Mouse (Mus musculus) embryonic facial prominence, embryonic 12.5 days (tissue): Measurements from ENCODE around the gene Rubcnl. TPM values are rescaled to one million over a fixed set of nuclear protein-coding genes. Genes with fewer than 3 reads are reported as not detected.

Experiments
- polyA plus RNA-seq: library from polyadenylated mRNA; unstranded; fragments of >200 nt; fragmentation: Nextera tagmentation; extraction: Ambion mirVana; gene quantifications from 2 replicates; pipeline ENCODE4 v1.2.1, GENCODE M21; 2016

The Rubcnl gene
- polyA plus RNA-seq, 1 experiment from 2014 or later, result 0.67 TPM

Other genes starting within 250 kb of the Rubcnl start
- 15.3 and 15.7 TPM in 2 replicates for gene Lrch1, start 68.2 kb upstream of the Rubcnl start, polyA plus RNA-seq
- gene Lrrc63, start 114.9 kb downstream of the Rubcnl start, polyA plus RNA-seq, result not detected in 2 replicates
- gene Lcp1, start 115.1 kb downstream of the Rubcnl start, polyA plus RNA-seq, result 24.3 and 25.6 TPM in 2 replicates
- gene Cpb2, start 226.3 kb downstream of the Rubcnl start, polyA plus RNA-seq, result 0.28 TPM in 1 of 2 replicates, not detected in the other